Mouse (Mus musculus) lung, embryonic 16.5 days (tissue): ENCODE data around the gene Matn1. TPM values are rescaled to one million over a fixed set of nuclear protein-coding genes. Genes with fewer than 3 reads are reported as not detected.

Source experiments
- ATAC-seq: fragments of 200-750 bp; cut with Nextera tagmentation; 2 replicates; pipeline ENCODE4 v1.8.0; 2017; ENCODE audit warnings: low read depth, mild to moderate bottlenecking, moderate library complexity
- H3K27ac ChIP-seq: fragments of 300-500 bp; sonication (generic); 2 replicates; pipeline ENCODE4 v1.5.1; 2014; ENCODE audit warnings: mild to moderate bottlenecking, control low read depth, low read length
- H3K27me3 ChIP-seq: fragments of 300-500 bp; sonication (generic); 2 replicates; pipeline ENCODE4 v1.6.1; 2014; ENCODE audit warnings: low read depth, low read length, mixed read lengths; ENCODE audit not compliant: control insufficient read depth, insufficient read depth
- H3K36me3 ChIP-seq: fragments of 300-500 bp; sonication (generic); 2 replicates; pipeline ENCODE4 v1.6.1; 2014; ENCODE audit warnings: low read length; ENCODE audit not compliant: control insufficient read depth, insufficient read depth
- H3K4me1 ChIP-seq: fragments of 300-500 bp; sonication (generic); replicated peaks from 2 replicates; pipeline ENCODE4 v1.6.1; 2014; ENCODE audit warnings: low read length, mixed read lengths; ENCODE audit not compliant: control insufficient read depth, insufficient read depth
- H3K4me2 ChIP-seq: fragments of 300-500 bp; sonication (generic); 2 replicates; pipeline ENCODE4 v1.6.1; 2014; ENCODE audit warnings: low read depth, low read length, control low read depth
- H3K4me3 ChIP-seq: fragments of 300-500 bp; sonication (generic); 2 replicates; pipeline ENCODE4 v1.5.1; 2014; ENCODE audit warnings: mild to moderate bottlenecking, low read length, control low read depth
- H3K9ac ChIP-seq: fragments of 300-500 bp; sonication (generic); 2 replicates; pipeline ENCODE4 v1.6.1; 2014; ENCODE audit warnings: low read length, control low read depth
- H3K9me3 ChIP-seq: fragments of 300-500 bp; sonication (generic); 2 replicates; pipeline ENCODE4 v1.6.1; 2016; ENCODE audit warnings: low read length; ENCODE audit not compliant: control insufficient read depth
- WGBS: fragments of 180-500 bp; shearing (Covaris S2); extraction: QIAGEN DNeasy Blood & Tissue Kit; methylation state at CpG from one replicate; pipeline ENCODE4 v1.1.7; 2014; 5-methylcytosine and 5-hydroxymethylcytosine counted together
- polyA plus RNA-seq: library from polyadenylated mRNA; unstranded; fragments of >200 nt; fragmentation: Nextera tagmentation; extraction: Ambion mirVana; gene quantifications from 2 replicates; pipeline ENCODE4 v1.2.1, GENCODE M21; 2015

Gene Matn1
- polyA plus RNA-seq, 1 experiment from 2014 or later = 0.92 TPM

DNA sequence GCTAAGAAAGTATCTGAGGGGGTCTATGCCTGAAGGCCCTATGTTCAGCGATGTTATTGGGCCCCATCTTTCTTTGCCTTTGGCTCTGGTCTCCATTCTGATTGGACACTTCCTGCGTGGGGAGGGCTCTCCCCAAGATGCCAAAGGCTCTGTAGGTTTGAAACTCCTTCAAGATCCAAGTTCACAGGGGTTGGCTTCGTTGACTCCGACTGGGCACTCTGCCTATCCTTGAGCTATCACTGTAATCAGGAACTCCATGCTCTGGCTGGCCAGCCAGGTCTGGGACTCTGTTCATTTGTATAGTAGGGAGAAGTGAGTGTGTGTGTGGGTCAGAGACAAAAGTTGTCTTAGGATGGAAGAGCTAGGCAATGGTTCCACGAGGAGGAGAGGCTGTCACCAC, 14.6 kb downstream of the Matn1 start:
- ATAC-seq = no peak
- no peaks in the 10 kb centered on the region for H3K9me3 ChIP-seq
- no peaks in the 10 kb centered on the region; the same call in 1 of the 2 replicates for H3K27me3 ChIP-seq
- H3K36me3 ChIP-seq = no peaks in the 10 kb centered on the region
- 60% methylated on average over 5 of the region's 5 CpGs for WGBS
- no peak overlapping the region for H3K27ac ChIP-seq
- H3K4me1 ChIP-seq = no peaks in the 10 kb centered on the region
- no peak overlapping the region for H3K4me3 ChIP-seq
- H3K9ac ChIP-seq = no peak overlapping the region
- no peak overlapping the region for H3K4me2 ChIP-seq

DNA sequence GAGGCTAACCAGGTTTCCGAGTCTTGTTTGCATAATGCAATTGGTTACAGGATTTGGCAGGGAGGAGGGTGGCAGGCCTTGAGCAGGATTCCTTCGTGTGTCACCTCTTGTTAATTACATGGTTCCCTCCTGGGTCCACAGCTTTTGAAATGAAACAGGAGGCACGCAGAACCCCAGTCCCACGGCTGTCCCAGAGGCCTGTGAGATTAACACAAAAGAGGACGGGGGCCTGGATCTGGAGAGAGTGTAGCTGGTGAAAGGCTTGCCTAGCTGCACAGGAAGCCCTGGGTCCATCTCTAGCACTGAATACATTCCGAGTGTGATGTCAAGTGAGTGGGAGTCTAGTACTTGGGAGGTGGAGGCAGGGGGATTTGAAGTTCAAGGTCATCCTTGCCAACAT, 15.5 kb downstream of the Matn1 start:
- no peaks in the 10 kb centered on the region; the same call in 1 of the 2 replicates for H3K27me3 ChIP-seq
- H3K9me3 ChIP-seq = no peaks in the 10 kb centered on the region
- WGBS = 54% methylated on average over 6 of the region's 6 CpGs

DNA sequence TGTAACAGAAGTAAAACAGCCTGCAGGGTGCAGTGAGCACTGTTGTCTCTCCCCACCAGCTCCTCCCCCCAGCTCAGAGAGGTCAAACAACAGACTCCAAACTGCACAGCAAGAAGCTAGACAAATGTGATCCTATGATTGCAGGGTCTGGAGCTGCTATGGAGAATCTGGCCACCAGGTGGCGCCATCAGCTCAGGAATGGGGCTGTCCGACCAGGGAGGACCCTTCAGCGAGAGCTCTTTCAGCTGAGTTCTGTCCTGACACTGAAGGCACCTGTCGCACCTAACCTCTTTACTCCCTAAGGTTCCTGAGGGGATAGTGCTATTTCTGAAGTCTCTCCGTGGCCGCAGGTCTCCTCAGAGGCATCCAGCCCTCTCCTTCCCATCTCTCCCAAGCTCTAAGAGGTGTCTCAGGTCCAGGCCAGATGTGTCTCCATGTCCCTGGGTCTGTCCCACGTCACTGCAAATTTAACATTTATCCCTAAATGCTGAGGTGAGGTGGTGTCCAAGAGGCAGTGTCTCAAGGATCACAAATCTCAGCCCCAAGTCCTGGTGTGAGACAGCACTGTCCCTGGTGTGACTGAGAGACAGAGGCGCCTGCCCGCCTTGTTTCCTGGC, 16.0 kb downstream of the Matn1 start:
- Histone ChIP-seq H3K9me3 (no peaks in the 10 kb centered on the region), H3K36me3 (no peaks in the 10 kb centered on the region), H3K4me2 (no peak overlapping the region), H3K9ac (no peak overlapping the region), H3K4me3 (no peak overlapping the region), H3K27me3 (no peaks in the 10 kb centered on the region; the same call in 1 of the 2 replicates), H3K4me1 (no peaks in the 10 kb centered on the region), H3K27ac (no peak overlapping the region)
- whole genome bisulfite sequencing = 22% methylated on average over 9 of the region's 9 CpGs
- ATAC-seq = peak; percentile 15; the same call in 1 of the 2 replicates

More for the DNA sequence above, 15.5 kb downstream of the Matn1 start:
- H3K36me3 ChIP-seq = no peaks in the 10 kb centered on the region
- H3K4me3 ChIP-seq = no peak overlapping the region
- no peak overlapping the region for H3K9ac ChIP-seq
- no peaks in the 10 kb centered on the region for H3K4me1 ChIP-seq
- no peak overlapping the region for H3K27ac ChIP-seq
- ATAC-seq = no peak
- H3K4me2 ChIP-seq = no peak overlapping the region

GRCm38 (mm10) chr4:130971278-130971677, 27.1 kb downstream of the Matn1 start:
- Histone ChIP-seq H3K27ac (no peak overlapping the region), H3K4me2 (no peak overlapping the region), H3K4me3 (no peak overlapping the region), H3K36me3 (no peaks in the 10 kb centered on the region), H3K9me3 (peaks cover 5% of the 10 kb centered on the region), H3K4me1 (no peaks in the 10 kb centered on the region), H3K9ac (no peak overlapping the region), H3K27me3 (no peaks in the 10 kb centered on the region)
- WGBS = 91% methylated on average over 1 of the region's 1 CpGs
- no peak for ATAC-seq

- 69% methylated on average over 5 of the region's 5 CpGs for WGBS
- H3K4me2 ChIP-seq = no peak overlapping the region
- H3K4me3 ChIP-seq = no peak overlapping the region
- no peaks in the 10 kb centered on the region for H3K4me1 ChIP-seq
- H3K27me3 ChIP-seq = no peaks in the 10 kb centered on the region
- H3K9ac ChIP-seq = no peak overlapping the region
- no peak for ATAC-seq
- H3K36me3 ChIP-seq = no peaks in the 10 kb centered on the region
- peaks cover 5% of the 10 kb centered on the region for H3K9me3 ChIP-seq
- no peak overlapping the region for H3K27ac ChIP-seq
Observed at GRCm38 (mm10) chr4:130972421-130972829, 28.2 kb downstream of the Matn1 start.

DNA sequence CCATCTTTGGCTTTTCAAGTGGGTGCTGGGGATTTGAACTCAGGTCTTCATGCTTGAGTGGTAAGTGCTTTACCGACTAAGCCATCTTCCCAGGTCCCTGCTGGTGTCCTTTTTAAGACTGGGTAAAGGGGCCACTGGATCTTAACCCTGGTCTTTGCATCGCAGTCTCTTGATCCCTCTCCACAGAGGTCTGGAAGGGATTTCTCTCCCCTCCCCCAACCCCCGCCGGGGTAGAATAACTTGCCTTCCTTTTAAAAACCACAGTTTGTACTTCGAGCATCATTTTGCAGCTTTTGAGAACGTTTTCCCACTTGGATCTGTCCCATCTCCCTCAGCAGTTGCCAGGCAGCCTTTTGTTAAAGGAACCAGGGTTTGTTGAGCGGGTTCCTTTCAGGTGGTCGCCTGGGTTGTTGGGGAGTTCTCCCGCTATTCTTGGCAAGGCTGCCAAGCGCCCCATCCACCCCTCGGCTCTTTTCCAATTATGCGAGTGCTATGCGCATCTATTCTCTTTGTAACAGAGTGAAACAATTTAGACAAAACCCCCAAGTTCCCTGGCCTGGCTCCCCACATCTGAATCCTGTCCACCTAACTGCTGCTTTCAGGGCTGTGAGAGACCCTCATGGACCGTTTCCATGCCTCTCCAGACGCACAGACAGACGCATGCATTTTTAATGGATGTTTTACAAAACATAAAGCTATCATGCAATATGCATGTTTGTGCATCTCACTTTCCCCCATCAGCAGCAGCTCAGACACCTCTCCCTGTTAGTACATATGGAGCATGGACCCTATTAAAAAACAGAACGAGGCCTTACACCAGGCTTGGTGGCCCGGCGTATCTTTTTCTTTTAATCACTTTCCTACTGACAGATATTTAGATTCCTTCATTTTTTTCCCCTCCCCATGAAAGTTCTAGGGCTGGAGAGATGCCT, 29.4 kb downstream of the Matn1 start:
- ATAC-seq = no peak
- Histone ChIP-seq H3K27me3 (no peaks in the 10 kb centered on the region), H3K4me1 (no peaks in the 10 kb centered on the region), H3K9me3 (peaks cover 5% of the 10 kb centered on the region), H3K4me2 (no peak overlapping the region), H3K4me3 (no peak overlapping the region), H3K36me3 (no peaks in the 10 kb centered on the region), H3K9ac (no peak overlapping the region), H3K27ac (no peak overlapping the region)
- WGBS = 64% methylated on average over 19 of the region's 19 CpGs

DNA sequence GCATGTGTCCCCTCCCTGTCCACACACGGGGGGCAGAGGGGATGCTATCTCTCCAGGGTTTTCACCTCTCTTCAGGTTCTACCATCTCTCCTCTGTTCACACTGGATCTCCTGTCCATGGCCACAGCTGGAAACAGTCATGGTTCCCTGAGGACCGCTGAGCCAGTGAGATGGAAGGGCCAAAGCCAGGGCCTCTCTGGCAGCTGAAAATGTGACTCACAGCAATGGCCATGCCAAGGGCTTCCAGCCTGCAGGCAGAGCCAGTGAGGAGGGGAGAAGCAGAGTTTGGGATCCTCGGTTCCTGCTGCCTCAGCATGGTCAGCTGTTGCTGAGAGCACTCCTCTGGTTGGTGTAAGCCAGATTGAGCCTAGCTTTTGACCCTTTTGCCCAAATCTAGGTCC, 34.8 kb downstream of the Matn1 start:
- Histone ChIP-seq H3K27me3 (no peaks in the 10 kb centered on the region), H3K4me2 (no peak overlapping the region), H3K9me3 (no peaks in the 10 kb centered on the region), H3K9ac (no peak overlapping the region), H3K4me3 (no peak overlapping the region), H3K27ac (no peak overlapping the region), H3K36me3 (no peaks in the 10 kb centered on the region), H3K4me1 (no peaks in the 10 kb centered on the region)
- 62% methylated on average over 3 of the region's 3 CpGs for WGBS
- ATAC-seq = no peak

- H3K36me3 ChIP-seq = no peaks in the 10 kb centered on the region
- no peak for ATAC-seq
- no peaks in the 10 kb centered on the region for H3K9me3 ChIP-seq
- no peak overlapping the region for H3K27ac ChIP-seq
- H3K4me2 ChIP-seq = no peak overlapping the region
- no peak overlapping the region for H3K9ac ChIP-seq
- H3K4me1 ChIP-seq = no peaks in the 10 kb centered on the region
- H3K4me3 ChIP-seq = no peak overlapping the region
- 53% methylated on average over 17 of the region's 17 CpGs for WGBS
- no peaks in the 10 kb centered on the region for H3K27me3 ChIP-seq
Observed at GRCm38 (mm10) chr4:130984416-130985182, 40.4 kb downstream of the Matn1 start.

GRCm38 (mm10) chr4:130987046-130987445, 42.9 kb downstream of the Matn1 start:
- Histone ChIP-seq H3K4me3 (no peak overlapping the region), H3K27ac (no peak overlapping the region), H3K4me2 (no peak overlapping the region), H3K4me1 (no peaks in the 10 kb centered on the region), H3K9ac (no peak overlapping the region), H3K27me3 (no peaks in the 10 kb centered on the region), H3K9me3 (no peaks in the 10 kb centered on the region), H3K36me3 (no peaks in the 10 kb centered on the region)
- 76% methylated on average over 4 of the region's 4 CpGs for WGBS
- ATAC-seq = no peak
